Mouse (Mus musculus) midbrain, embryonic 16.5 days (tissue): ENCODE measurements at regions not wholly inside any gene's neighbourhood (a gene's known extent, or its start where the extent isn't known, plus 50 kb on each side); places are given as distances from the start of the nearest gene placed in this dataset.
A peak's percentile ranks its signal among the peaks of the same experiment; 100 is the strongest.
"Not testable (repeated sequence)": the region's sequence is repeated elsewhere in the genome, so short reads cannot be mapped to it uniquely, and the experiment has no call there.

Experiments
- ATAC-seq: fragments of 200-750 bp; cut with Nextera tagmentation; 2 replicates; pipeline ENCODE4 v1.8.0; 2017; ENCODE audit warnings: moderate TSS enrichment
- H3K27ac ChIP-seq: fragments of 300-500 bp; sonication (generic); 2 replicates; pipeline ENCODE4 v1.5.1; 2014; ENCODE audit warnings: mild to moderate bottlenecking, low read length, mixed read lengths
- H3K27me3 ChIP-seq: fragments of 300-500 bp; sonication (generic); 2 replicates; pipeline ENCODE4 v1.6.1; 2014; ENCODE audit warnings: low read depth, low read length, mixed read lengths; ENCODE audit not compliant: control insufficient read depth, insufficient read depth
- H3K36me3 ChIP-seq: fragments of 300-500 bp; sonication (generic); 2 replicates; pipeline ENCODE4 v1.6.1; 2014; ENCODE audit warnings: mild to moderate bottlenecking, low read length, moderate library complexity, mixed read lengths; ENCODE audit not compliant: control insufficient read depth, insufficient read depth
- H3K4me1 ChIP-seq: fragments of 300-500 bp; sonication (generic); 2 replicates; pipeline ENCODE4 v1.6.1; 2014; ENCODE audit warnings: mild to moderate bottlenecking, low read length, mixed read lengths; ENCODE audit not compliant: control insufficient read depth, insufficient read depth
- H3K4me2 ChIP-seq: fragments of 300-500 bp; sonication (generic); 2 replicates; pipeline ENCODE4 v1.6.1; 2014; ENCODE audit warnings: mild to moderate bottlenecking, low read length, mixed read lengths
- H3K4me3 ChIP-seq: fragments of 300-500 bp; sonication (generic); 2 replicates; pipeline ENCODE4 v1.5.1; 2014; ENCODE audit warnings: low read depth, mild to moderate bottlenecking, low read length, moderate library complexity, mixed read lengths
- H3K9ac ChIP-seq: fragments of 300-500 bp; sonication (generic); 2 replicates; pipeline ENCODE4 v1.6.1; 2014; ENCODE audit warnings: low read depth, low read length, mixed read lengths
- H3K9me3 ChIP-seq: fragments of 300-500 bp; sonication (generic); replicated peaks from 2 replicates; pipeline ENCODE4 v1.6.1; 2014; ENCODE audit warnings: mild to moderate bottlenecking, low read length, mixed read lengths; ENCODE audit not compliant: control insufficient read depth, poor library complexity, severe bottlenecking
- WGBS: fragments of 180-500 bp; shearing (Covaris S2); extraction: QIAGEN DNeasy Blood & Tissue Kit; methylation state at CpG from one replicate; pipeline ENCODE4 v1.1.7; 2014; 5-methylcytosine and 5-hydroxymethylcytosine counted together

- H3K27ac ChIP-seq, H3K9me3 ChIP-seq, H3K4me2 ChIP-seq, H3K4me3 ChIP-seq, ATAC-seq, H3K36me3 ChIP-seq, H3K27me3 ChIP-seq, H3K9ac ChIP-seq, H3K4me1 ChIP-seq: not testable (repeated sequence)
- 58% methylated on average over 14 of the region's 14 CpGs for WGBS
Observed at GRCm38 (mm10) chr16:61056175-61056574, 450.8 kb upstream of the Epha6 start.

- no peaks in the 10 kb centered on the region for H3K27me3 ChIP-seq
- peak; percentile 91 for ATAC-seq
- H3K9me3 ChIP-seq, result no peaks in the 10 kb centered on the region
- H3K4me1 ChIP-seq, result no peaks in the 10 kb centered on the region
- WGBS, result 35% methylated on average over 7 of the region's 7 CpGs
- no peaks in the 10 kb centered on the region for H3K36me3 ChIP-seq
- H3K4me3 ChIP-seq, result no peak overlapping the region
- no peak overlapping the region for H3K9ac ChIP-seq
- no peak overlapping the region; the same call in 1 of the 2 replicates for H3K4me2 ChIP-seq
- H3K27ac ChIP-seq, result no peak overlapping the region
Observed at GRCm38 (mm10) chr16:61041140-61041586, 435.8 kb upstream of the Epha6 start.
